Mouse (Mus musculus) CH12.LX (cell line): ENCODE measurements around the gene Sox12.

ENCODE experiments used
- CTCF ChIP-seq, 2 experiments: IDR thresholded peaks in 1 of 2; conservative IDR thresholded peaks in 1 of 2; 2 replicates each; pipeline ENCODE4 v1.5.1; 2011 to 2012; ENCODE audit warnings: low read depth in 2 of 2, low read length in 2 of 2, improper control_type of control experiment in 1 of 2, inconsistent platforms in 1 of 2, mild to moderate bottlenecking in 1 of 2, moderate library complexity in 1 of 2
- EP300 ChIP-seq: IDR thresholded peaks from 2 replicates; pipeline ENCODE4 v1.6.1; 2011; ENCODE audit warnings: low read length, improper control_type of control experiment
- GABPA ChIP-seq: IDR thresholded peaks from 2 replicates; pipeline ENCODE4 v1.6.1; 2012; ENCODE audit warnings: low read depth, low read length, improper control_type of control experiment, inconsistent platforms; ENCODE audit not compliant: insufficient replicate concordance
- HCFC1 ChIP-seq: IDR thresholded peaks from 2 replicates; pipeline ENCODE4 v1.6.1; 2012; ENCODE audit warnings: low read depth, mild to moderate bottlenecking, inconsistent platforms, low read length, improper control_type of control experiment
- MAX ChIP-seq: IDR thresholded peaks from 2 replicates; pipeline ENCODE4 v1.6.1; 2011; ENCODE audit warnings: low read length, improper control_type of control experiment
- NELFE ChIP-seq: IDR thresholded peaks from 2 replicates; pipeline ENCODE4 v1.6.1; 2011; ENCODE audit warnings: low read depth, low read length, improper control_type of control experiment
- POLR2A ChIP-seq: IDR thresholded peaks from 2 replicates; pipeline ENCODE4 v1.6.1; 2011; ENCODE audit warnings: low read depth, mild to moderate bottlenecking, improper control_type of control experiment, low read length
- SIN3A ChIP-seq: IDR thresholded peaks from 2 replicates; pipeline ENCODE4 v1.6.1; 2012; ENCODE audit warnings: low read length, improper control_type of control experiment, inconsistent platforms
- USF1 ChIP-seq: IDR thresholded peaks from 2 replicates; pipeline ENCODE4 v1.6.1; 2014; ENCODE audit warnings: low read depth, mild to moderate bottlenecking, inconsistent platforms, low read length, improper control_type of control experiment
- USF2 ChIP-seq: conservative IDR thresholded peaks from 2 replicates; pipeline ENCODE4 v1.6.1; 2011; ENCODE audit warnings: low read depth, low read length, improper control_type of control experiment
- ZC3H11A ChIP-seq: IDR thresholded peaks from 2 replicates; pipeline ENCODE4 v1.6.1; 2012; ENCODE audit warnings: low read depth, mild to moderate bottlenecking, inconsistent platforms, low read length, improper control_type of control experiment
- ZKSCAN1 ChIP-seq: IDR thresholded peaks from 2 replicates; pipeline ENCODE4 v1.6.1; 2012; ENCODE audit warnings: low read depth, inconsistent platforms, low read length, improper control_type of control experiment, borderline replicate concordance
- ZNF384 ChIP-seq: IDR thresholded peaks from 2 replicates; pipeline ENCODE4 v1.6.1; 2012; ENCODE audit warnings: low read depth, low read length, improper control_type of control experiment, inconsistent platforms

GRCm38 (mm10) chr2:152349205-152349604 is 48.7 kb downstream of the Sox12 start:
- no peak for TF ChIP-seq POLR2A
- no peak for TF ChIP-seq USF2
- TF ChIP-seq CTCF (conservative IDR thresholded peaks at IDR 0.05 in 1 of 2, IDR thresholded peaks at IDR 0.05 in 1 of 2; ENCODE audit: low read depth in 2 of 2, low read length in 2 of 2): no peak
- TF ChIP-seq HCFC1: no peak
- TF ChIP-seq GABPA: no peak
- TF ChIP-seq EP300: no peak
- no peak for TF ChIP-seq USF1
- TF ChIP-seq SIN3A: no peak
- TF ChIP-seq ZNF384: no peak
- TF ChIP-seq NELFE: no peak
- TF ChIP-seq ZC3H11A: no peak
- TF ChIP-seq MAX: no peak
- TF ChIP-seq ZKSCAN1: no peak
